Mouse (Mus musculus) activated CD4-positive, CD25-positive, alpha-beta regulatory T cell (primary cell): Measurements from ENCODE around the gene Olfr1196. TPM values are rescaled to one million over a fixed set of nuclear protein-coding genes. Genes with fewer than 3 reads are reported as not detected.

Experiments used
- polyA plus RNA-seq, 2 experiments: library from polyadenylated mRNA; unstranded; fragments of 100-300 nt; shearing (Covaris generic); gene quantifications; one replicate each; pipeline ENCODE4 v1.2.1; 2017

The Olfr1196 gene
- polyA plus RNA-seq: not detected

GRCm38 (mm10) chr2:88704497-88704896 is at the start of gene Olfr1196:
Olfr1196 (minus strand) TSS chr2:88704597.

GRCm38 (mm10) chr2:88751270-88751669 is 46.9 kb upstream of the Olfr1196 start, which contains the start of gene Olfr1198:
Olfr1198 (minus strand) TSS chr2:88751370.

GRCm38 (mm10) chr2:88732266-88732665 is 27.9 kb upstream of the Olfr1196 start, which contains the start of gene Olfr1197:
Olfr1197 (minus strand) TSS chr2:88732366.

GRCm38 (mm10) chr2:88689087-88689486 is 15.3 kb downstream of the Olfr1196 start, which contains the start of gene Olfr1195:
Olfr1195 (minus strand) TSS chr2:88689187.

GRCm38 (mm10) chr2:88675328-88675727 is 29.1 kb downstream of the Olfr1196 start, which contains the start of gene Olfr1193:
Olfr1193 (plus strand) TSS chr2:88675628.

GRCm38 (mm10) chr2:88648209-88648608 is 56.2 kb downstream of the Olfr1196 start, which contains the start of gene Olfr1192-ps1:
Olfr1192-ps1 (plus strand) TSS chr2:88648509.

Other genes starting within 250 kb of the Olfr1196 start
- not detected for gene Olfr1183, start 249.7 kb downstream of the Olfr1196 start, polyA plus RNA-seq
- not detected for gene Olfr1184, start 221.0 kb downstream of the Olfr1196 start, polyA plus RNA-seq
- gene Olfr1185-ps1, start 211.3 kb downstream of the Olfr1196 start, polyA plus RNA-seq: under 1 TPM in 1 of 2 experiments, not detected in 1; 0.10 TPM
- gene Olfr1186, start 186.0 kb downstream of the Olfr1196 start, polyA plus RNA-seq: not detected
- under 1 TPM; 0.30 to 0.65 TPM for gene Olfr1188, start 147.7 kb downstream of the Olfr1196 start, polyA plus RNA-seq
- gene Olfr1189, start 118.1 kb downstream of the Olfr1196 start, polyA plus RNA-seq: not detected
- under 1 TPM in 1 of 2 experiments, not detected in 1; 0.19 TPM for gene Olfr1191-ps1, start 64.1 kb downstream of the Olfr1196 start, polyA plus RNA-seq
- gene Olfr1192-ps1, start 56.1 kb downstream of the Olfr1196 start, polyA plus RNA-seq: under 1 TPM in 1 of 2 experiments, not detected in 1; 0.04 TPM
- gene Olfr1193, start 29.0 kb downstream of the Olfr1196 start, polyA plus RNA-seq: under 1 TPM in 1 of 2 experiments, not detected in 1; 0.07 TPM
- gene Olfr1195, start 15.4 kb downstream of the Olfr1196 start, polyA plus RNA-seq: under 1 TPM; 0.14 to 0.20 TPM
- not detected for gene Olfr1197, start 27.8 kb upstream of the Olfr1196 start, polyA plus RNA-seq
- not detected for gene Olfr1198, start 46.8 kb upstream of the Olfr1196 start, polyA plus RNA-seq
- gene Olfr1199, start 55.9 kb upstream of the Olfr1196 start, polyA plus RNA-seq: not detected
- under 1 TPM in 1 of 2 experiments, not detected in 1; 0.09 TPM for gene Olfr1200, start 65.9 kb upstream of the Olfr1196 start, polyA plus RNA-seq
- not detected for gene Olfr1201, start 88.4 kb upstream of the Olfr1196 start, polyA plus RNA-seq
- not detected for gene Olfr1202, start 109.9 kb upstream of the Olfr1196 start, polyA plus RNA-seq
- under 1 TPM in 1 of 2 experiments, not detected in 1; 0.12 TPM for gene Olfr1205, start 125.1 kb upstream of the Olfr1196 start, polyA plus RNA-seq
- not detected for gene Olfr1204, start 144.7 kb upstream of the Olfr1196 start, polyA plus RNA-seq
- gene Olfr1206, start 158.6 kb upstream of the Olfr1196 start, polyA plus RNA-seq: under 1 TPM in 1 of 2 experiments, not detected in 1; 0.50 TPM
- gene Olfr1208, start 197.7 kb upstream of the Olfr1196 start, polyA plus RNA-seq: under 1 TPM in 1 of 2 experiments, not detected in 1; 0.28 TPM
- under 1 TPM in 1 of 2 experiments, not detected in 1; 0.05 TPM for gene Olfr1209, start 210.6 kb upstream of the Olfr1196 start, polyA plus RNA-seq
- not detected for gene Olfr1211, start 233.5 kb upstream of the Olfr1196 start, polyA plus RNA-seq
- gene Olfr1212, start 249.4 kb upstream of the Olfr1196 start, polyA plus RNA-seq: not detected